Mouse (Mus musculus) neural tube, embryonic 13.5 days (tissue): ENCODE measurements around the gene Atxn1l. TPM values are rescaled to one million over a fixed set of nuclear protein-coding genes. Genes with fewer than 3 reads are reported as not detected.

Source experiments
- ATAC-seq: fragments of 200-750 bp; cut with Nextera tagmentation; 2 replicates; pipeline ENCODE4 v1.8.0; 2017; ENCODE audit warnings: low read depth, mild to moderate bottlenecking, moderate TSS enrichment, moderate library complexity
- H3K27ac ChIP-seq: fragments of 300-500 bp; sonication (generic); replicated peaks from 2 replicates; pipeline ENCODE4 v1.5.1; 2015; ENCODE audit warnings: moderate library complexity, mild to moderate bottlenecking, inconsistent platforms
- H3K27me3 ChIP-seq: fragments of 300-500 bp; sonication (generic); 2 replicates; pipeline ENCODE4 v1.6.1; 2015; ENCODE audit warnings: mild to moderate bottlenecking, inconsistent platforms
- H3K36me3 ChIP-seq: fragments of 300-500 bp; sonication (generic); 2 replicates; pipeline ENCODE4 v1.6.1; 2015; ENCODE audit warnings: mild to moderate bottlenecking, inconsistent platforms
- H3K4me1 ChIP-seq: fragments of 300-500 bp; sonication (generic); replicated peaks from 2 replicates; pipeline ENCODE4 v1.6.1; 2015; ENCODE audit warnings: inconsistent platforms
- H3K4me2 ChIP-seq: fragments of 300-500 bp; sonication (generic); 2 replicates; pipeline ENCODE4 v1.6.1; 2015; ENCODE audit warnings: inconsistent platforms, mild to moderate bottlenecking, moderate library complexity
- H3K4me3 ChIP-seq: fragments of 300-500 bp; sonication (generic); 2 replicates; pipeline ENCODE4 v1.5.1; 2015; ENCODE audit warnings: mild to moderate bottlenecking, inconsistent platforms
- H3K9ac ChIP-seq: fragments of 300-500 bp; sonication (generic); 2 replicates; pipeline ENCODE4 v1.6.1; 2015; ENCODE audit warnings: moderate library complexity, mild to moderate bottlenecking, inconsistent platforms
- H3K9me3 ChIP-seq: fragments of 300-500 bp; sonication (generic); 2 replicates; pipeline ENCODE4 v1.6.1; 2016; ENCODE audit warnings: inconsistent platforms
- WGBS: fragments of 180-500 bp; shearing (Covaris S2); methylation state at CpG from one replicate; pipeline ENCODE4 v1.1.7; 2015; 5-methylcytosine and 5-hydroxymethylcytosine counted together
- polyA plus RNA-seq: library from polyadenylated mRNA; unstranded; fragments of >200 nt; fragmentation: Nextera tagmentation; extraction: Ambion mirVana; gene quantifications from 2 replicates; pipeline ENCODE4 v1.2.1, GENCODE M21; 2015

Atxn1l gene
- polyA plus RNA-seq, 1 experiment from 2014 or later = 3.7 TPM

GRCm38 (mm10) chr8:109692443-109693145, 44.9 kb downstream of the Atxn1l start:
- Histone ChIP-seq H3K27ac (peak overlapping the region; percentile 87), H3K36me3 (no peaks in the 10 kb centered on the region), H3K4me2 (peak overlapping the region; percentile 78), H3K4me3 (peak overlapping the region; percentile 82), H3K9ac (peak overlapping the region; percentile 99), H3K4me1 (peaks cover 32% of the 10 kb centered on the region), H3K27me3 (no peaks in the 10 kb centered on the region), H3K9me3 (no peaks in the 10 kb centered on the region)
- WGBS = under 1% methylated on average over 38 of the region's 38 CpGs
- peak; percentile 72 for ATAC-seq

- peaks cover 37% of the 10 kb centered on the region for H3K4me1 ChIP-seq
- H3K4me2 ChIP-seq = peak overlapping the region; percentile 78
- no peaks in the 10 kb centered on the region for H3K27me3 ChIP-seq
- no peak overlapping the region for H3K27ac ChIP-seq
- no peaks in the 10 kb centered on the region for H3K36me3 ChIP-seq
- 55% methylated on average over 5 of the region's 5 CpGs for WGBS
- H3K4me3 ChIP-seq = peak overlapping the region; percentile 82
- H3K9ac ChIP-seq = peak overlapping the region; percentile 99
- H3K9me3 ChIP-seq = no peaks in the 10 kb centered on the region
- no peak for ATAC-seq
Measured at GRCm38 (mm10) chr8:109691769-109692168, 45.8 kb downstream of the Atxn1l start.

GRCm38 (mm10) chr8:109687248-109687647, 50.3 kb downstream of the Atxn1l start:
- H3K9me3 ChIP-seq = no peaks in the 10 kb centered on the region
- peaks cover 13% of the 10 kb centered on the region for H3K36me3 ChIP-seq
- no peak overlapping the region for H3K4me3 ChIP-seq
- no peak overlapping the region for H3K4me2 ChIP-seq
- WGBS = 87% methylated on average over 5 of the region's 5 CpGs
- no peak for ATAC-seq
- no peaks in the 10 kb centered on the region for H3K27me3 ChIP-seq
- H3K4me1 ChIP-seq = peaks cover 37% of the 10 kb centered on the region
- no peak overlapping the region for H3K9ac ChIP-seq
- H3K27ac ChIP-seq = no peak overlapping the region

- Histone ChIP-seq H3K36me3 (peaks cover 61% of the 10 kb centered on the region), H3K9me3 (no peaks in the 10 kb centered on the region)
- ATAC-seq = no peak
Measured at GRCm38 (mm10) chr8:109682120-109682519, 55.4 kb downstream of the Atxn1l start.

GRCm38 (mm10) chr8:109681535-109681934, 56.0 kb downstream of the Atxn1l start:
- no peak overlapping the region for H3K27ac ChIP-seq
- H3K9ac ChIP-seq = no peak overlapping the region
- no peak overlapping the region for H3K4me2 ChIP-seq
- H3K27me3 ChIP-seq = no peaks in the 10 kb centered on the region
- peaks cover 9% of the 10 kb centered on the region; the same call in 1 of the 2 replicates for H3K4me1 ChIP-seq
- peaks cover 67% of the 10 kb centered on the region for H3K36me3 ChIP-seq
- ATAC-seq = no peak
- no peaks in the 10 kb centered on the region for H3K9me3 ChIP-seq
- WGBS = 82% methylated on average over 3 of the region's 3 CpGs
- no peak overlapping the region for H3K4me3 ChIP-seq

More at GRCm38 (mm10) chr8:109682120-109682519, 55.4 kb downstream of the Atxn1l start:
- H3K9ac ChIP-seq = no peak overlapping the region
- no peaks in the 10 kb centered on the region for H3K27me3 ChIP-seq
- peaks cover 9% of the 10 kb centered on the region; the same call in 1 of the 2 replicates for H3K4me1 ChIP-seq
- H3K27ac ChIP-seq = no peak overlapping the region
- H3K4me2 ChIP-seq = no peak overlapping the region
- no peak overlapping the region for H3K4me3 ChIP-seq
- WGBS = 94% methylated on average over 5 of the region's 5 CpGs

Other genes with a start within 250 kb of the Atxn1l start
- 1.5 and 1.6 TPM in 2 replicates for gene Pmfbp1, start 243.7 kb downstream of the Atxn1l start, polyA plus RNA-seq
- 17.8 and 19.6 TPM in 2 replicates for gene Dhx38, start 171.9 kb downstream of the Atxn1l start, polyA plus RNA-seq
- 30.5 and 32.9 TPM in 2 replicates for gene Txnl4b, start 171.8 kb downstream of the Atxn1l start, polyA plus RNA-seq
- gene Hp, start 158.6 kb downstream of the Atxn1l start, polyA plus RNA-seq = 0.71 and 0.73 TPM in 2 replicates
- 29.1 and 29.8 TPM in 2 replicates for gene Dhodh, start 129.1 kb downstream of the Atxn1l start, polyA plus RNA-seq
- 0.14 TPM in 1 of 2 replicates, not detected in the other for gene Pkd1l3, start 123.2 kb downstream of the Atxn1l start, polyA plus RNA-seq
- 177 and 190 TPM in 2 replicates for gene Ist1, start 44.5 kb downstream of the Atxn1l start, polyA plus RNA-seq
- gene Zfp821, start 32.2 kb downstream of the Atxn1l start, polyA plus RNA-seq = 69.6 and 74.6 TPM in 2 replicates
- 49.6 and 53.4 TPM in 2 replicates for gene Ap1g1, start 40.8 kb upstream of the Atxn1l start, polyA plus RNA-seq
- gene Phlpp2, start 130.8 kb upstream of the Atxn1l start, polyA plus RNA-seq = 3.3 and 3.8 TPM in 2 replicates
- gene Marveld3, start 224.5 kb upstream of the Atxn1l start, polyA plus RNA-seq = 0.55 and 0.74 TPM in 2 replicates